Mouse (Mus musculus): ENCODE results near the gene Olfr725. TPM values are rescaled to one million over a fixed set of nuclear protein-coding genes. Genes with fewer than 3 reads are reported as not detected.

The Olfr725 gene
- total and polyA plus RNA-seq, 2 experiments from 2014 or later = not detected

GRCm38 (mm10) chr14:50026371-50026770, 13.8 kb downstream of the Olfr725 start:
- Histone ChIP-seq H3K4me3 (ENCODE audit: low read length) (no peak overlapping the region), H3K27ac (no peak overlapping the region), H3K4me2 (ENCODE audit: low read depth, low read length) (no peak overlapping the region), H3K9me3 (ENCODE audit: low read length) (no peaks in the 10 kb centered on the region), H3K4me1 (ENCODE audit: insufficient read depth, low read length) (no peaks in the 10 kb centered on the region), H3K36me3 (ENCODE audit: insufficient read depth, low read length) (no peaks in the 10 kb centered on the region), H3K27me3 (ENCODE audit: insufficient read depth, low read length) (no peaks in the 10 kb centered on the region), H3K9ac (replicated peaks; ENCODE audit: low read length) (no peak overlapping the region)
- TF ChIP-seq CTCF (IDR thresholded peaks at IDR 0.05; ENCODE audit: low read depth) = no peak
- 87% methylated on average over 2 of the region's 2 CpGs for WGBS
- no peak for DNase-seq (ENCODE audit: low spot score)
- no peak for ATAC-seq

Other genes starting within 250 kb of the Olfr725 start
- not detected in 2 replicates for gene Olfr722, start 138.4 kb downstream of the Olfr725 start, total RNA-seq (2014; rRNA removed)
- not detected in 2 replicates for gene Olfr722, start 138.4 kb downstream of the Olfr725 start, polyA plus RNA-seq (2015; fragmentation: Nextera tagmentation; extraction: Ambion mirVana)
- gene Olfr723, start 108.6 kb downstream of the Olfr725 start, total RNA-seq (2014; rRNA removed) = not detected in 2 replicates
- gene Olfr723, start 108.6 kb downstream of the Olfr725 start, polyA plus RNA-seq (2015; fragmentation: Nextera tagmentation; extraction: Ambion mirVana) = not detected in 2 replicates
- gene Olfr724, start 77.1 kb downstream of the Olfr725 start, total RNA-seq (2014; rRNA removed) = not detected in 2 replicates
- not detected in 2 replicates for gene Olfr724, start 77.1 kb downstream of the Olfr725 start, polyA plus RNA-seq (2015; fragmentation: Nextera tagmentation; extraction: Ambion mirVana)
- gene Olfr726, start 50.6 kb upstream of the Olfr725 start, total RNA-seq (2014; rRNA removed) = not detected in 2 replicates
- not detected in 2 replicates for gene Olfr726, start 50.6 kb upstream of the Olfr725 start, polyA plus RNA-seq (2015; fragmentation: Nextera tagmentation; extraction: Ambion mirVana)
- not detected in 2 replicates for gene Olfr727, start 82.8 kb upstream of the Olfr725 start, total RNA-seq (2014; rRNA removed)
- gene Olfr727, start 82.8 kb upstream of the Olfr725 start, polyA plus RNA-seq (2015; fragmentation: Nextera tagmentation; extraction: Ambion mirVana) = not detected in 2 replicates
- gene Olfr728, start 102.3 kb upstream of the Olfr725 start, total RNA-seq (2014; rRNA removed) = not detected in 2 replicates
- gene Olfr728, start 102.3 kb upstream of the Olfr725 start, polyA plus RNA-seq (2015; fragmentation: Nextera tagmentation; extraction: Ambion mirVana) = not detected in 2 replicates
- not detected in 2 replicates for gene Olfr729, start 112.5 kb upstream of the Olfr725 start, total RNA-seq (2014; rRNA removed)
- gene Olfr729, start 112.5 kb upstream of the Olfr725 start, polyA plus RNA-seq (2015; fragmentation: Nextera tagmentation; extraction: Ambion mirVana) = not detected in 2 replicates
- gene Olfr730, start 147.8 kb upstream of the Olfr725 start, total RNA-seq (2014; rRNA removed) = not detected in 2 replicates
- not detected in 2 replicates for gene Olfr730, start 147.8 kb upstream of the Olfr725 start, polyA plus RNA-seq (2015; fragmentation: Nextera tagmentation; extraction: Ambion mirVana)
- not detected in 2 replicates for gene Olfr731, start 201.5 kb upstream of the Olfr725 start, total RNA-seq (2014; rRNA removed)
- gene Olfr731, start 201.5 kb upstream of the Olfr725 start, polyA plus RNA-seq (2015; fragmentation: Nextera tagmentation; extraction: Ambion mirVana) = not detected in 2 replicates
- not detected in 2 replicates for gene Olfr732, start 243.8 kb upstream of the Olfr725 start, total RNA-seq (2014; rRNA removed)
- gene Olfr732, start 243.8 kb upstream of the Olfr725 start, polyA plus RNA-seq (2015; fragmentation: Nextera tagmentation; extraction: Ambion mirVana) = not detected in 2 replicates

All from hindbrain, postnatal 0 days (tissue).